Mouse (Mus musculus) hematopoietic multipotent progenitor cell, adult 10-12 weeks (in vitro differentiated cells): ENCODE measurements around the gene Akap10. TPM values are rescaled to one million over a fixed set of nuclear protein-coding genes. Genes with fewer than 3 reads are reported as not detected.

Experiments
- polyA plus RNA-seq: library from polyadenylated mRNA; stranded (reverse); fragments of >175 nt; gene quantifications from 2 replicates; pipeline ENCODE4 v1.2.3, GENCODE M21; 2012; ENCODE audit warnings: low replicate concordance

Gene Akap10
- polyA plus RNA-seq, result 22.4 and 68.4 TPM in 2 replicates

DNA sequence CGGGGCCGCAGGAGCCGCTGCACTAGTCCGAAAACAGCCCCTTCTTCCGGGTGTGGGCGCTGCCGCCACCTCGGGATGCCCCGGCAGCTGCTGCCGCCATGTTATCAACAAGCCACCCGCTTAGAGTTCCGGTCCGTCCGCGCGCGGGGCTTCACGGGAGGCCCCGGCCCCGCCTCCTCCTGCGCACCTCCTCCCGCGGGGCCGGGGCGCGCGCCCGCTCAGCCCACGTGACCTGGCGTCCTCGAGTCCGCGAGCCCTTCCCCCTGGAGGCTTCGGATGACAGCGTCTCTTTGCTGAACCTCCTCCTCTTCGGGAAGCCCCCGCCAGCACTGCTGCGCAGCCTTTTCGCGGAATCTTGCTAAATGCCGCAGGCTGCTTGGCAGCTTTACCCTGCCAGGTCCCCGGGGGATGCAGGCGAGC, at the start of gene Akap10:
Akap10 (minus strand) TSS at position 155 of the 420 bp plus-strand sequence.

DNA sequence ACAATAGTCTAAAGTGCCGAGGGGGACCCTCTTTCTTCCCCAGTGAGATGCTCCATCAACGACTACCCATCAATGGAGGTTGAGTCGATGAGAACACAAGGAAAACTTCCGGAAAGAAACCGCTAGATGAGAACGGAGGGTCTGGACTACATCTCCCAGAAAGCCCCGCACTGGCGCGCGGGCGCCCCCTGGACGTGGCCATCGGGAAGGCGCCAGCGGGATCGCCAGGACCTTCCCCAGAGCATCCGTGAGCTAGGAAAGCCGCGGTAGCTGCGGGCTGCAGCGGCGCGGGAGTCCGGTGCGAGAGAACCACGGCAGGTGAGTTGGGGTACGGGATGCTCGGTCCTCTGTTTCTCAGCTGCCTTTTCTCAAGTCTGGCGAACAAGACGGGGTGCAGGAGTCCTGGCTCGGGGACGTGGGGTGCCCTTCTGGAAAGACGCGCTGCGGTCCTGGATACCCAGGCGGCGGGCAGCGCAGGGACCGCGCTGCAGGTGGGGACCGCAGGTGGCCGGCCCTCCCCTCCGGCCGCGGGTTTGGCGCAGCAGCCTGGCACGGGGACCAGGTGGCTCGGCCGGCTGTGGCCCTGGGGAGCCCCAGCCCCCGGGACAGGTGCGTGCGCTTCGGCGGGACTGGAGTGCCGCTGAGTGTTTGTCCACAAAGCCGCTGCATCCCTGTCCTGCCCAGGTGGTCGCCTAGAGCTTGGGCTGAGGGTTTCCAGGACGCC, 26.7 kb upstream of the Akap10 start, which contains the start of gene Specc1:
Specc1 (plus strand) TSS at position 192 of the 724 bp plus-strand sequence.

DNA sequence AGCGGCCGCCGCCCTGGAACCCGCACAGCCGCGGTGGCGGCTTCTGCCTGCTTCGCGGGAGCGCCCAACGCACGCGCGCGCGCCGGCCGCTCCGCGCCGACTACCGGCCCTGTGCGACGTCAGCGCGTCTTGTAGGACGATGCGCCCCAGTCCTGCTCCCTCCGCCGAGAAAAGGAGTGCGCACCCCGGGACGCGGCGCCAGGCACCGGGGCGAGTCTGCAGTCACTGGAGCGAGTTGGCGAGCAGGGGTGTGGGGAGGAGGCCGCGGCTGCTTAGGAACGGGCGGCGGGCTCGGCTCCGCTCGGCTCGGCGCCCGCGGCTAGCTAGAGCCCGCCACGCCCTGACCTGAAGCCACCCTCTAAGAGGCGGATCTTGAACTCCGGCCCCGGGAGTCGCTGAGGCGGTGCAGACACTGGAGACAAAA, 75.1 kb downstream of the Akap10 start, which contains the start of gene Ulk2:
Ulk2 (minus strand) TSS at position 86 of the 424 bp plus-strand sequence.

Other genes with a start within 250 kb of the Akap10 start
- 2.4 and 5.6 TPM in 2 replicates for gene Fam83g, start 246.2 kb downstream of the Akap10 start, polyA plus RNA-seq
- gene Slc5a10, start 209.4 kb downstream of the Akap10 start, polyA plus RNA-seq, result 0.09 TPM in 1 of 2 replicates, not detected in the other
- 18.6 and 28.6 TPM in 2 replicates for gene Prpsap2, start 168.2 kb downstream of the Akap10 start, polyA plus RNA-seq
- gene Ulk2, start 75.2 kb downstream of the Akap10 start, polyA plus RNA-seq, result 9.9 and 12.0 TPM in 2 replicates
- 1.3 and 15.8 TPM in 2 replicates for gene Specc1, start 26.5 kb upstream of the Akap10 start, polyA plus RNA-seq